Mouse (Mus musculus): Measurements from ENCODE around the gene Pmm1.

- TF ChIP-seq POLR2A (IDR thresholded peaks at IDR 0.05; ENCODE audit: insufficient read depth, low read depth, low read length): no peak
- no peak for TF ChIP-seq CTCF (IDR thresholded peaks at IDR 0.05; ENCODE audit: insufficient read depth, low read depth, low read length)
These were observed 19.7 kb downstream of the Pmm1 start for GRCm38 (mm10) chr15:81941010-81941409.

Measured in olfactory bulb, adult 2 months (tissue).